Mouse (Mus musculus): ENCODE data around the gene Odam.

Odam gene

GRCm38 (mm10) chr5:87884729-87885128 lies at the start of gene Odam:
Gene Odam, plus strand, starts transcription at chr5:87885029.
- no peak for DNase-seq (ENCODE audit: low spot score)

- no peak for DNase-seq (ENCODE audit: low spot score)
Observed at GRCm38 (mm10) chr5:87855136-87855716, 29.6 kb upstream of the Odam start.

GRCm38 (mm10) chr5:87870084-87870483 lies 14.7 kb upstream of the Odam start:
- DNase-seq (ENCODE audit: low spot score) = no peak

- DNase-seq (ENCODE audit: low spot score) = no peak
Observed at GRCm38 (mm10) chr5:87871423-87871822, 13.4 kb upstream of the Odam start.

GRCm38 (mm10) chr5:87925372-87925771 lies 40.5 kb downstream of the Odam start, which contains the start of gene Csn3:
Gene Csn3, plus strand, starts transcription at chr5:87925579.
- no peak for DNase-seq (ENCODE audit: low spot score)

- no peak for DNase-seq (ENCODE audit: low spot score)
Observed at GRCm38 (mm10) chr5:87931603-87932002, 46.8 kb downstream of the Odam start.

GRCm38 (mm10) chr5:87940752-87941151 lies 55.9 kb downstream of the Odam start:
- DNase-seq (ENCODE audit: low spot score) = no peak

GRCm38 (mm10) chr5:87942515-87942914 lies 57.7 kb downstream of the Odam start:
- DNase-seq (ENCODE audit: low spot score) = no peak

Measured in ovary, postnatal 10 days (tissue).